Mouse (Mus musculus) limb, embryonic 13.5 days (tissue): ENCODE results near the gene Erv3. TPM values are rescaled to one million over a fixed set of nuclear protein-coding genes. Genes with fewer than 3 reads are reported as not detected.

ENCODE experiments used
- ATAC-seq: fragments of 200-750 bp; cut with Nextera tagmentation; 2 replicates; pipeline ENCODE4 v1.8.0; 2017; ENCODE audit warnings: low read depth, moderate number of reproducible peaks, moderate TSS enrichment; ENCODE audit not compliant: low FRiP score
- H3K27ac ChIP-seq: fragments of 300-500 bp; sonication (generic); 2 replicates; pipeline ENCODE4 v1.5.1; 2015; ENCODE audit warnings: inconsistent platforms, mild to moderate bottlenecking, moderate library complexity
- H3K27me3 ChIP-seq: fragments of 300-500 bp; sonication (generic); 2 replicates; pipeline ENCODE4 v1.6.1; 2015; ENCODE audit warnings: mild to moderate bottlenecking, inconsistent platforms
- H3K36me3 ChIP-seq: fragments of 300-500 bp; sonication (generic); 2 replicates; pipeline ENCODE4 v1.6.1; 2015; ENCODE audit warnings: inconsistent platforms, mild to moderate bottlenecking, moderate library complexity
- H3K4me1 ChIP-seq: fragments of 300-500 bp; sonication (generic); 2 replicates; pipeline ENCODE4 v1.6.1; 2015; ENCODE audit warnings: inconsistent platforms
- H3K4me2 ChIP-seq: fragments of 300-500 bp; sonication (generic); replicated peaks from 2 replicates; pipeline ENCODE4 v1.6.1; 2015; ENCODE audit warnings: inconsistent platforms, mild to moderate bottlenecking, moderate library complexity
- H3K4me3 ChIP-seq: fragments of 300-500 bp; sonication (generic); 2 replicates; pipeline ENCODE4 v1.5.1; 2015; ENCODE audit warnings: moderate library complexity, mild to moderate bottlenecking, inconsistent platforms
- H3K9ac ChIP-seq: fragments of 300-500 bp; sonication (generic); 2 replicates; pipeline ENCODE4 v1.6.1; 2015; ENCODE audit warnings: mild to moderate bottlenecking, inconsistent platforms
- H3K9me3 ChIP-seq: fragments of 300-500 bp; sonication (generic); 2 replicates; pipeline ENCODE4 v1.6.1; 2016; ENCODE audit warnings: inconsistent platforms
- WGBS: fragments of 180-500 bp; shearing (Covaris S2); methylation state at CpG from one replicate; pipeline ENCODE4 v1.1.7; 2015; 5-methylcytosine and 5-hydroxymethylcytosine counted together
- polyA plus RNA-seq: library from polyadenylated mRNA; unstranded; fragments of >200 nt; fragmentation: Nextera tagmentation; extraction: Ambion mirVana; gene quantifications from 2 replicates; pipeline ENCODE4 v1.2.1, GENCODE M21; 2015

Gene Erv3
- polyA plus RNA-seq = not detected in 2 replicates

DNA sequence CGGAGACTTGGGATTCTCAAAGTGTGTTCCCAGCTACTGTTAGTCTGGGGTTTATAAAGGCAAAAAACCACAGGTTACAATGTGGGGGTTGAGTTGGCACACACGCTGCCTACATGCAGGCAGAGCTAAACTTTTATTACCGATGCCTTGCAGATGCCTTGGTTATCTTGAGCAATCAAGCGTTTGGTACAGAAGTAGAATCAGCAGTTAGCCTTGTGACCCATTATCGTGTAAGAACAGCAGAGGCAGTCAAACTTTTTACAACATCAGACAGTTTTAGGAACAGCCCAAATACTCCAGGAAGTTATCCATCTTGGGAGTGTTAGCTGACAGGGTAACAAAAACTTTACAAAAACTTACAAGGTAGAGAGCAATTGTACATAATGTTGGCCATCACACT lies at the start of gene Erv3:
TSS of gene Erv3 (minus strand) at position 27 of the 400 bp plus-strand sequence.
- WGBS = 73% methylated on average over 5 of the region's 5 CpGs

DNA sequence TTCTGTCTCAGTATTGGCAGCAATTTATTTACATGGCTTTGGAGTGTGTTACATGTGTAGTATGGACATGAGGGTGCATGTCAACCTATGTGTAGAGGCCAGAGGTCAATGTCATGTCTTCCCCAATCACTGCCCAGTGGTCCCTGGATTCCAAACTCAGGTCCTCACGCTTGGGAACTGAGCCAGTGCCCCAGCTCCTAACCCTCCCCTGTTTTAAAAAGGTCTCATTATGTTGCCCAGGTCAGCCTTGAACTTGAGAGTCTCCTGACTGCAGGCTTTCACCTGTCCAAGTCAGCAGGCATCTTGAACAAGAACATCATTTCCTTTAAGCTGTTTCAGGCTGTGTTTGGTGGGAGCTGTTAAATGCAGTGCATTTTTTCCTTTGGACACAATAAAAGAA lies 49.4 kb upstream of the Erv3 start:
- Histone ChIP-seq H3K9me3 (no peaks in the 10 kb centered on the region), H3K4me2 (peak overlapping the region; percentile 77), H3K27ac (no peak overlapping the region), H3K36me3 (no peaks in the 10 kb centered on the region), H3K4me1 (peaks cover 17% of the 10 kb centered on the region), H3K4me3 (peak overlapping the region; percentile 74; the same call in 1 of the 2 replicates), H3K27me3 (no peaks in the 10 kb centered on the region), H3K9ac (no peak overlapping the region)
- no peak for ATAC-seq
- 83% methylated on average over 1 of the region's 1 CpGs for WGBS

More for the DNA sequence above, at the start of gene Erv3:
- Histone ChIP-seq H3K4me1 (no peaks in the 10 kb centered on the region), H3K9me3 (no peaks in the 10 kb centered on the region), H3K9ac (no peak within 1 kb of the TSS), H3K27ac (no peak within 1 kb of the TSS), H3K4me2 (no peak within 1 kb of the TSS), H3K27me3 (no peaks in the 10 kb centered on the region), H3K4me3 (no peak within 1 kb of the TSS), H3K36me3 (no peaks in the 10 kb centered on the region)
- ATAC-seq = no peak

DNA sequence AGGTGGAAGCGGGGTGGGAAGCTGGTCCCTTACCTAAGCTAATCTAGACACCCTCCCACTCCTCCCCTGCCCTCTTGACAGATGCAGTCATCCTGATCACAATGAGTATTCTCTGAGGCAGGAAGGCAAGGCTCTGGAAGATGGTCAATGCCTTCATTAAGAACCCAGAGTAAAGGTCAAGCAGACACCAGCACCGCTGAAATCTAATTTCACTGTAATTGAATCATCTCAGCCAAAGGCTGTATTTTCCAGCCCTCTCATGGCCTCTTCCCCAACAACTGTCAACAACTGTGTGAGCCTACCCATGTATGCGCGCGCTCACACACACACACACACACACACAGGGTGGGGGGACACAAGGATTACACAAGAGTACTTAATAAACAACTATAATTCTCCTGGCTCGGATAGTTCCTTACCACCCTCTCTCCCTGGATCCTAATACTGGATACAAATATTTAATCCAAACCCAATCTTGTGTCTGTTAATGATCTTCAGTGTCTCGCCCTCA lies 48.9 kb upstream of the Erv3 start:
- 88% methylated on average over 7 of the region's 7 CpGs for WGBS
- Histone ChIP-seq H3K27ac (no peak overlapping the region), H3K27me3 (no peaks in the 10 kb centered on the region), H3K4me1 (peaks cover 17% of the 10 kb centered on the region), H3K36me3 (no peaks in the 10 kb centered on the region), H3K9ac (no peak overlapping the region), H3K4me3 (no peak overlapping the region), H3K4me2 (no peak overlapping the region), H3K9me3 (no peaks in the 10 kb centered on the region)
- ATAC-seq = no peak

DNA sequence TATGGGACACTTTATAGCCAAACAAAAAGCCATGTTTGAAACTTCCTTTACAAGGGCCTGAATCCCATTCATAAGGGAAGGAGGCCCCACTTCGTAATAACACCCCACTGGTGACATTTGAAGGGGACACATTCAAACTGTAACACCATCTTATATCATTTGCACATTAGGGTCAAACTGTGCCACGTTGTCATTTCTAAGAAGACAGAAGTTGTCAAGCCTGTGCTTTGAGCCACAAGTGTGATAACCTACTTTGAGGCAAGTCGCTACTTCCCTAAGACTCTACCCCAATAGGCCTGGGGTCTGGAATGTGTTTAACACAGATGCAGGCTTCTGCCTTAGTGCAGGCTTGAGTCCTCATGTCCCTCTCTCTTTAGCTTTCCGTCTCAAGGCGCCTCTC lies 47.8 kb upstream of the Erv3 start:
- Histone ChIP-seq H3K36me3 (no peaks in the 10 kb centered on the region), H3K27ac (no peak overlapping the region), H3K4me1 (peaks cover 21% of the 10 kb centered on the region), H3K9me3 (no peaks in the 10 kb centered on the region), H3K4me2 (no peak overlapping the region), H3K9ac (no peak overlapping the region), H3K27me3 (no peaks in the 10 kb centered on the region), H3K4me3 (no peak overlapping the region)
- no peak for ATAC-seq
- WGBS = 78% methylated on average over 5 of the region's 5 CpGs

DNA sequence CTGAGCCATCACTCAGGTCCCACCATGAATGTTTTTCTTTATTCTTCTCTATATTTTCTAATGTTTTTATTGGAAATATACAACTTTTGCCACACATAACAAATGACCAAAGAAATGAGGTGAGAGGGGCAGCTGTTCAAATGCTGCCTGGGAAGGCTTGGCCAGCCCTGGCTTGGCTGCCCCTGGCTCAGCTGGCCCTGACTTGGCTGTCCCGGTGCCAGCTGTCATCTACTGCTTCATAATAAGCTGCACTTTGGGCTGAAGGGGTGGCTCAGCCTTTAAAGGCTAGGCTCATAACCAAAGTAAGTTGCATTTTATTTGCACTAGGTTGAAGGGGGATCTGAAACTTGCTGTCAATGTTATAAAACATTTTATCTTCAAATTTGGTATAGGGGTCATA lies 47.3 kb upstream of the Erv3 start:
- H3K27me3 ChIP-seq = no peaks in the 10 kb centered on the region
- H3K4me1 ChIP-seq = peaks cover 21% of the 10 kb centered on the region
- H3K9me3 ChIP-seq = no peaks in the 10 kb centered on the region
- H3K4me2 ChIP-seq = no peak overlapping the region
- 71% methylated on average over 1 of the region's 1 CpGs for WGBS
- H3K36me3 ChIP-seq = no peaks in the 10 kb centered on the region
- no peak for ATAC-seq
- no peak overlapping the region for H3K27ac ChIP-seq
- no peak overlapping the region for H3K9ac ChIP-seq
- H3K4me3 ChIP-seq = no peak overlapping the region

DNA sequence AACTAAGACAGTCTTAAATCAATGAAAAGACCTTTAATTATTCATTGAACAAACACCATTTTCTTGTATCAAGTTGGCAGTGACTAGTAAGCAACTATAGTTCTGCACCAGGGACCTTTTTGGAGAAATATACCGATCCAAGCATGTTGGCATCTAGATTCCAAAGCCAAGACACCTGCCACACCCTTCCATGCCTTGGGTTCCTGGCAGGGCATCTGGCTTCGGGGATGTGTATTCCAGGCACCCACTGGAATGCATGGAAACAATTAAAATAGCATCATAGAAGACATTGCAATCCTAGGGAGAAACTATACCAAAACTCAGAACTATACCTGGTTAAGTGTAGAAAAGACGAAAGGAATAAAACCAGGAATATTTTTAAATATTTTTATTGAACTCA lies 46.7 kb upstream of the Erv3 start:
- Histone ChIP-seq H3K27me3 (no peaks in the 10 kb centered on the region), H3K4me2 (no peak overlapping the region), H3K36me3 (no peaks in the 10 kb centered on the region), H3K27ac (no peak overlapping the region), H3K4me1 (peaks cover 16% of the 10 kb centered on the region), H3K9ac (no peak overlapping the region), H3K4me3 (no peak overlapping the region), H3K9me3 (no peaks in the 10 kb centered on the region)
- 80% methylated on average over 3 of the region's 3 CpGs for WGBS
- ATAC-seq = no peak

DNA sequence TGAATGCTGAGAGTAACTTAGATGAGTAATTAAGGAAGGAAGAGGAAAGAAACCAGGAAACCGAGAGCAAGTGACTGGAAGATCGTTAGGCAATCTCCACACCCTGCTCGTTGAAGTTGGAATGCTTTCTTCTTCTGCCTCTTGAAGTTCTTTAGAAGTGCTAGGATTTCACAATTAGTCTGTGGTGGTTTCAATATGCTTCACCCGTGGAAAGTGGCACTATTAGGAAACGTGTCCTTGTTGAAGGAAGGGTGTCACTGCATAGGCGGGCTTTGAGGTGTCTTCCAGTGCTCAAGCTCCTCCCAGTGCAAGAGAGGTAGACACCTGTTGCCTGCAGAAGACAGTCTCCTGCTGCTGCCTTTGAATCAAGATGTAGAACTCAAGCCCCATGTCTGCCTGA lies 46.2 kb upstream of the Erv3 start:
- Histone ChIP-seq H3K4me1 (peaks cover 11% of the 10 kb centered on the region), H3K36me3 (no peaks in the 10 kb centered on the region), H3K4me2 (no peak overlapping the region), H3K9me3 (no peaks in the 10 kb centered on the region), H3K4me3 (no peak overlapping the region), H3K27ac (no peak overlapping the region), H3K9ac (no peak overlapping the region), H3K27me3 (no peaks in the 10 kb centered on the region)
- WGBS = 47% methylated on average over 6 of the region's 6 CpGs
- no peak for ATAC-seq

DNA sequence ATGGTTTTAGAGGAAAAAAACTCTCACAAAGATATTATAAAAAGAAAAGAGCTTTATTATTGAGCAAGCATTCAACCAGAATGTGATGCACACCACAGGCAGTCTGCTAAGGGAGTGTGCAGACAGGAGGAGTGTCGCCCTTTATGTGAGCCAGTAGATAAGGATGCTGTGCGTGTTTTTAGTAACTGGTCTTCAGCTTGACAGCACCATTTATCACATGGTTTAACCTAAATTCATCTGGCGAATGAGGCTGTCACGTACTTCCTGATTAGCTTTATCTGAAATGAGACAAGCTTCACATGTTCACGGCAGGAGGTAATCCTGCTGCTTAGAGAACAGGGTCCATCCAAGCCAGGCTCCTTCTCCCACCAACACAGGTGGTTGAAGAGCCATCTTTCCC lies 45.5 kb upstream of the Erv3 start:
- Histone ChIP-seq H3K27me3 (no peaks in the 10 kb centered on the region), H3K9ac (no peak overlapping the region), H3K36me3 (no peaks in the 10 kb centered on the region), H3K4me2 (no peak overlapping the region), H3K27ac (no peak overlapping the region), H3K4me1 (0 out of 2 replicates have a peak, but pooled peaks cover 4% of the 10 kb centered on the region), H3K4me3 (no peak overlapping the region), H3K9me3 (no peaks in the 10 kb centered on the region)
- no peak for ATAC-seq
- WGBS = 65% methylated on average over 5 of the region's 5 CpGs

DNA sequence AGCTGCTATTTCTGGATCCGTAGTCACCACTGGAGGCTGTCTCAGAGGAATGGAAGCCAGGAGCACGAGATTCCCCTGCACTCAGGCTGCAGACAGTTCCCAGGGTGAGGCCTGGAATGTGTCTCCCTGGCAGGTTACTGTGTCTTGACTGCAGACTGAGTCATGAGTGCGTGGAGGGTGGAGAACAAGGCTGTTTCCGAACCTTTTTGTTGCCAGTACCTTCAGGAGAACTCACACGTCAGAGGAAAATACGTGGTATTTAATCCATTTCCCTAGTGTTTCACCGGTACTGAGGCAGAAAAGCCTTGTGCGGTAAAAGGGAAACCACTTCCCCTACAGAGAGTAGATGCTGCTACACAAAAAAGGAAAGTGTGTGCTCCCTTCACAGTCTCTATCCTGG lies 43.3 kb upstream of the Erv3 start:
- H3K27ac ChIP-seq = no peak overlapping the region
- WGBS = 31% methylated on average over 8 of the region's 8 CpGs
- ATAC-seq = no peak

DNA sequence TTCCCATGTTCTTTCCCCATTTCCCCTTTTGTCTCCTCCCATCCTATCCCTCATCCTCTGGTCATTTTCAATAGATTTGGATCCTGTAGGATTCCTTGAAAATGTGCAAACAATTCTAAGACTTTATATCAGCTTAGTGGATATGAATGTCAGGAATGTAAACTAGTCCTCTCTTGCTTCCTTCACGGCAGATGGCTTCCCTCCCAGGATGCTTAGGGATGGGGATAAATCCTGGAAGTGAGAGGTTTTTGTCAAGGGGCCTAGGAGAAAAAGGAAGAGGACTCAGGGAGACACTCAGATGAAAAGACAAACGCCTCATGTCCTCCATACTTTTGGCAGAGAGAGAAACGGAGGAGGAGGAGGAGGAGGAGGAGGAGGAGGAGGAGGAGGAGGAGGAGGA lies 42.9 kb upstream of the Erv3 start:
- no peak overlapping the region for H3K9ac ChIP-seq
- no peak overlapping the region for H3K4me2 ChIP-seq
- no peaks in the 10 kb centered on the region for H3K9me3 ChIP-seq
- 59% methylated on average over 3 of the region's 3 CpGs for WGBS
- no peak for ATAC-seq
- H3K27me3 ChIP-seq = no peaks in the 10 kb centered on the region
- 0 out of 2 replicates have a peak, but pooled peaks cover 4% of the 10 kb centered on the region for H3K4me1 ChIP-seq
- no peak overlapping the region for H3K4me3 ChIP-seq
- H3K27ac ChIP-seq = no peak overlapping the region
- no peaks in the 10 kb centered on the region for H3K36me3 ChIP-seq

More for the DNA sequence above, 43.3 kb upstream of the Erv3 start:
- no peaks in the 10 kb centered on the region for H3K9me3 ChIP-seq
- H3K27me3 ChIP-seq = no peaks in the 10 kb centered on the region
- no peaks in the 10 kb centered on the region for H3K36me3 ChIP-seq
- 0 out of 2 replicates have a peak, but pooled peaks cover 4% of the 10 kb centered on the region for H3K4me1 ChIP-seq
- H3K9ac ChIP-seq = no peak overlapping the region
- H3K4me2 ChIP-seq = no peak overlapping the region
- H3K4me3 ChIP-seq = no peak overlapping the region

DNA sequence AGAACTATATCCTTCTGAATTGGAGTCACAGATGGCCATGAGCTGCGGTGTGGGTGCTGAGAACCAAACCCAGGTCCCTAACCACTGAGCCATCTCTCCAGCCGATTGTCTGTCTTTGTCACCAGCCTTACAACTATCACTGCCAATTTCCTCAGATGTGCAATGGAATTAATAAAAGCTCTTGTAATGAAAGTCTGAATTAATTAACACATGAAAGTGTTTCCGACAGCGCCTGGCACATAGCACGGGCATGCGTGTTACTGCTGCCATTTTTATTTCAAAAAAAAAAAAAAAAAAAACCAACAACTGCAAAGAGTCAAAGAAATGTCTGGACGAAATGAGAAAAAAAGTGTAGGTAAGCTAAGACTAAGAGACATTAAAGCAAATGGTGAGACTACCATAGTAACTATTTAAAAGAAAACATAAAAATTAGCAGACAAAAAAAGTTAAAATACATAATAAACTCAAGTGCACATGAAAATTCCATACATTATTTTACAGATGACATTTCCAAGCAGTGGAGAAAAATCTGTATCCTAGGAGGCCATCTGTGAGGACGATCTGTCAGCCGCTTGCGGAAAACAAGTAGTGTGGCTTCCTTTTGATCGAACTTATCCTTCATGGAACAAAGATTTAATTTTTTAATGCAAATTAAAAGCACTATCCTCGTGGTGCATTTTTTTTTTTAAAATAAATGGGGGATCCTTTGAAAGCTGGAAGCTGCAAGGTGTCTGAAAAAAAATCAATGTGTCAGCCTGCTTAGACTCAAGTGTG lies 38.0 kb upstream of the Erv3 start:
- Histone ChIP-seq H3K4me3 (no peak overlapping the region), H3K27me3 (no peaks in the 10 kb centered on the region), H3K4me1 (no peaks in the 10 kb centered on the region), H3K27ac (no peak overlapping the region), H3K9me3 (no peaks in the 10 kb centered on the region), H3K4me2 (no peak overlapping the region), H3K36me3 (no peaks in the 10 kb centered on the region), H3K9ac (no peak overlapping the region)
- WGBS = 88% methylated on average over 12 of the region's 12 CpGs
- ATAC-seq = no peak

DNA sequence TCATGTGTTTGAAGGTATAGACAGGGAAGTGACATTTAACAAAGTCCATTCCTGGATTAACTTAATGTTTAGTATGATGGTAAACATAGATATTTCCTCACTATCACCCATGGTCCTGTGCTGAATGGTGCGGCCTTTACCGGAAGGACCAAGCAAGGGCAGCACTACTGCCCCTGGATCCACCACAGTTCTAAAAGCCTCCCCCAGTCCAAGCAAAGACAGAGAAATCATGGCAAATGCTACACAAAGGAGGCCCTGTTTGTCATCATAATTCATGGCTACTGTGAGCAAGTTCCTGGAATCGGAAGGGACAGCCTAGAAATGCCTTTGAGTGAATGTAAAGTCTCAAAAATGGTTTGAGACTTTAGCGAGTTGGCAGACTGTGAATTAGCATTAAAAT lies 36.5 kb upstream of the Erv3 start:
- Histone ChIP-seq H3K27ac (no peak overlapping the region), H3K36me3 (no peaks in the 10 kb centered on the region), H3K9ac (no peak overlapping the region), H3K9me3 (no peaks in the 10 kb centered on the region), H3K4me3 (no peak overlapping the region), H3K4me2 (no peak overlapping the region), H3K27me3 (no peaks in the 10 kb centered on the region), H3K4me1 (no peaks in the 10 kb centered on the region)
- no peak for ATAC-seq
- WGBS = 95% methylated on average over 4 of the region's 4 CpGs

DNA sequence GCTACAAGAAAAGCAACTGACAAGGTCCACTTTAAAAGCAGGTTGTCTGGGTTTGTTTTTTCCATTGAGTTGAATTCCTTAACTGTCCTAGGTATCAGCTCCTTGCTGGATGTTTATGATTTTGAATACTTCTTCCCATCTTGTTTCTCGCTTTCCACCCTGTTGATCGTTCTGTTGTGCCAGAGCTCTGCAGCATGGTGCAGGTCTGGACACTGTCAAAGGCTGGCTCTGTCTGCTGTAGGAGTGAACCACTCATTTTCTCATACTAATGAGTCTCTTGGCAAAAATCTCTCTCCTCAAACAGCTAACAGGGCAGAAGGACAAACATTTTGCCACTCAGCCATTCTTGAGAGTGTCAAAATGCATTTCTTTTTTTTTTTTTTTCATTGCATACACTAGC lies 35.6 kb upstream of the Erv3 start:
- Histone ChIP-seq H3K4me3 (no peak overlapping the region), H3K27me3 (no peaks in the 10 kb centered on the region), H3K9me3 (no peaks in the 10 kb centered on the region), H3K4me2 (no peak overlapping the region), H3K27ac (no peak overlapping the region), H3K9ac (no peak overlapping the region), H3K4me1 (no peaks in the 10 kb centered on the region), H3K36me3 (no peaks in the 10 kb centered on the region)
- ATAC-seq = no peak
- 60% methylated on average over 2 of the region's 2 CpGs for WGBS
